21 mouse cellular contexts compared by ENCODE assay signal in genomic region chr9:57647286-57648108, GRCm38 (mm10). TPM values are rescaled to one million over a fixed set of nuclear protein-coding genes. Genes with fewer than 3 reads are reported as not detected.
DNase-seq lines count a peak whose midpoint lies in the region; ATAC-seq and TF ChIP-seq lines count a peak whose summit lies in the region.
"Had no signal": no experiment of that assay in that cellular context is flagged by ENCODE, and none has a peak within 500 bp of the region (broad histone marks: within the 10 kb centered on the region; RNA-seq: fewer than 3 reads in every experiment).

No protein-coding gene starts in this region.

- H3K9ac ChIP-seq in heart, postnatal 0 days (replicated peaks; ENCODE audit: low read depth, low read length) = no peak overlapping the region
- peak overlapping the region; percentile 70 for H3K9ac ChIP-seq in MEL (ENCODE audit: control insufficient read depth, low read depth, low read length, poor library complexity, severe bottlenecking)
- no peak overlapping the region for H3K9ac ChIP-seq in liver, embryonic 12.5 days
- H3K9ac ChIP-seq: embryonic facial prominence, embryonic 12.5 days; lung, embryonic 14.5 days; midbrain, embryonic 12.5 days; neural tube, embryonic 12.5 days had no signal

- DNase-seq in heart, postnatal 0 days (ENCODE audit: low spot score) = no peak
- no peak for DNase-seq in heart, postnatal 4 days
- DNase-seq in MEL (ENCODE audit: low read depth, low spot score) = peak; percentile 81
- DNase-seq in thymus, postnatal 0 days (ENCODE audit: low spot score) = peak; percentile 73
- DNase-seq in right cerebral cortex, adult 2 months (ENCODE audit: low spot score in 2 of 2) = no peak
- DNase-seq in ovary, postnatal 36 days (ENCODE audit: low spot score) = no peak
- no peak for DNase-seq in embryonic facial prominence, embryonic 10.5 days (ENCODE audit: low spot score)
- DNase-seq: adrenal gland, adult 8-10 months; cerebellum, adult 11-12 months; kidney, adult 18-20 months; kidney, postnatal 4 days; lung, embryonic 14.5 days had no signal

- H3K27ac ChIP-seq in heart, postnatal 0 days (ENCODE audit: low read depth) = peak overlapping the region; percentile 2; the same call in 1 of the 2 replicates
- peak overlapping the region; percentile 99 for H3K27ac ChIP-seq in MEL (ENCODE audit: control insufficient read depth, low read depth, low read length)
- peak overlapping the region; percentile 66 for H3K27ac ChIP-seq in liver, embryonic 12.5 days
- no peak overlapping the region for H3K27ac ChIP-seq in embryonic facial prominence, embryonic 10.5 days (replicated peaks)
- H3K27ac ChIP-seq: embryonic facial prominence, embryonic 12.5 days; midbrain, embryonic 12.5 days; neural tube, embryonic 12.5 days had no signal

- no peak for TF ChIP-seq RAD21 in MEL (IDR thresholded peaks at IDR 0.05; ENCODE audit: low read depth, low read length)

- TF ChIP-seq EP300 in heart, postnatal 0 days (IDR thresholded peaks at IDR 0.05; ENCODE audit: low read depth) = no peak
- peak; percentile 56 to 59 for TF ChIP-seq EP300 in MEL (IDR thresholded peaks at IDR 0.05; ENCODE audit: low read depth in 1 of 2, low read length in 2 of 2)

- 70% methylated on average over 4 of the region's 4 CpGs for WGBS in heart, postnatal 0 days
- WGBS in liver, embryonic 12.5 days (ENCODE audit: insufficient replicate concordance) = 30% methylated on average over 4 of the region's 4 CpGs
- WGBS in embryonic facial prominence, embryonic 10.5 days = 73% methylated on average over 4 of the region's 4 CpGs

- H3K4me3 ChIP-seq in heart, postnatal 0 days (ENCODE audit: low read depth, low read length) = no peak overlapping the region
- H3K4me3 ChIP-seq in MEL (ENCODE audit: control insufficient read depth in 1 of 2, insufficient read depth in 1 of 2, low read depth in 2 of 2, low read length in 2 of 2) = peak overlapping the region; percentile 12 to 33; a peak in 3 of 4 replicates
- no peak overlapping the region for H3K4me3 ChIP-seq in liver, embryonic 12.5 days
- no peak overlapping the region for H3K4me3 ChIP-seq in embryonic facial prominence, embryonic 10.5 days
- H3K4me3 ChIP-seq: embryonic facial prominence, embryonic 12.5 days; midbrain, embryonic 12.5 days; neural tube, embryonic 12.5 days had no signal

- H3K9me3 ChIP-seq in heart, postnatal 0 days (replicated peaks; ENCODE audit: control insufficient read depth, low read length) = no peaks in the 10 kb centered on the region
- H3K9me3 ChIP-seq in MEL (replicated peaks; ENCODE audit: insufficient read depth, low read length) = no peaks in the 10 kb centered on the region
- H3K9me3 ChIP-seq in liver, embryonic 12.5 days (replicated peaks) = no peaks in the 10 kb centered on the region
- no peaks in the 10 kb centered on the region for H3K9me3 ChIP-seq in embryonic facial prominence, embryonic 10.5 days
- H3K9me3 ChIP-seq: embryonic facial prominence, embryonic 12.5 days; midbrain, embryonic 12.5 days; neural tube, embryonic 12.5 days had no signal

- no peak for ATAC-seq in heart, postnatal 0 days (ENCODE audit: insufficient read depth, low read depth)
- no peak for ATAC-seq in liver, embryonic 12.5 days
- ATAC-seq: Patski had no signal

- peaks cover 31% of the 10 kb centered on the region for H3K79me2 ChIP-seq in MEL (ENCODE audit: control insufficient read depth, insufficient read depth, low read length, poor library complexity)

- no peak for TF ChIP-seq POLR2A in MEL (IDR thresholded peaks at IDR 0.05; ENCODE audit: control insufficient read depth in 1 of 2, insufficient read depth in 1 of 2, low read depth in 1 of 2, low read length in 2 of 2, poor library complexity in 1 of 2)

- H3K4me1 ChIP-seq in heart, postnatal 0 days (ENCODE audit: control insufficient read depth, insufficient read depth) = peaks cover 30% of the 10 kb centered on the region
- peaks cover 19 to 49% of the 10 kb centered on the region in 2 experiments for H3K4me1 ChIP-seq in MEL (ENCODE audit: control insufficient read depth in 1 of 2, insufficient read depth in 2 of 2, low read length in 2 of 2)
- peaks cover 80% of the 10 kb centered on the region for H3K4me1 ChIP-seq in liver, embryonic 12.5 days
- peaks cover 65% of the 10 kb centered on the region for H3K4me1 ChIP-seq in embryonic facial prominence, embryonic 10.5 days

- H3K27me3 ChIP-seq in heart, postnatal 0 days (ENCODE audit: control insufficient read depth, insufficient read depth, low read length) = no peaks in the 10 kb centered on the region
- H3K27me3 ChIP-seq in MEL (ENCODE audit: control insufficient read depth in 1 of 2, insufficient read depth in 2 of 2, low read length in 2 of 2) = no peaks in the 10 kb centered on the region
- H3K27me3 ChIP-seq in liver, embryonic 12.5 days (replicated peaks) = no peaks in the 10 kb centered on the region
- peaks cover 13% of the 10 kb centered on the region; the same call in 1 of the 2 replicates for H3K27me3 ChIP-seq in embryonic facial prominence, embryonic 10.5 days (replicated peaks; ENCODE audit: low read depth, poor library complexity, severe bottlenecking)
- H3K27me3 ChIP-seq: embryonic facial prominence, embryonic 12.5 days; neural tube, embryonic 12.5 days; Patski had no signal

- TF ChIP-seq CTCF in heart, postnatal 0 days (IDR thresholded peaks at IDR 0.05; ENCODE audit: low read depth) = no peak
- TF ChIP-seq CTCF in MEL (IDR thresholded peaks at IDR 0.05 in 2 of 3, conservative IDR thresholded peaks at IDR 0.05 in 1 of 3; ENCODE audit: control insufficient read depth in 1 of 3, insufficient read depth in 1 of 3, low read depth in 2 of 3, low read length in 3 of 3, poor library complexity in 1 of 3, severe bottlenecking in 1 of 3) = no peak

- no peaks in the 10 kb centered on the region for H3K36me3 ChIP-seq in heart, postnatal 0 days (replicated peaks; ENCODE audit: control insufficient read depth, insufficient read depth, low read length)
- peaks cover 0 to 32% of the 10 kb centered on the region in 2 experiments; a peak in 2 of 4 replicates for H3K36me3 ChIP-seq in MEL (ENCODE audit: control insufficient read depth in 1 of 2, insufficient read depth in 2 of 2, low read length in 2 of 2)
- peaks cover 1% of the 10 kb centered on the region; the same call in 1 of the 2 replicates for H3K36me3 ChIP-seq in liver, embryonic 12.5 days
- H3K36me3 ChIP-seq in embryonic facial prominence, embryonic 10.5 days (replicated peaks) = peaks cover 6% of the 10 kb centered on the region
- H3K36me3 ChIP-seq: embryonic facial prominence, embryonic 12.5 days; midbrain, embryonic 12.5 days; neural tube, embryonic 12.5 days had no signal

- H3K4me2 ChIP-seq in heart, postnatal 0 days (ENCODE audit: low read depth, low read length) = no peak overlapping the region
- H3K4me2 ChIP-seq in liver, embryonic 12.5 days = no peak overlapping the region
- H3K4me2 ChIP-seq: embryonic facial prominence, embryonic 12.5 days; lung, embryonic 14.5 days; midbrain, embryonic 12.5 days; neural tube, embryonic 12.5 days had no signal

RNA-seq across cellular contexts. Expression of gene Csk, which starts 5.9 kb away (rescaled TPM):
- 44.6 and 54.2 TPM in 2 replicates for total RNA-seq in heart, postnatal 0 days (2014; rRNA removed; ENCODE audit: low replicate concordance)
- polyA plus RNA-seq in heart, postnatal 0 days (2015; fragmentation: Nextera tagmentation; extraction: Ambion mirVana) = 10.8 and 13.9 TPM in 2 replicates
- 10 to 100 TPM; 42.1 to 47.0 TPM for total RNA-seq in heart, postnatal 4 days (2021)
- 213 and 215 TPM in 2 replicates for total RNA-seq in MEL (2012; rRNA removed)
- polyA plus RNA-seq in MEL (2012; ENCODE audit: insufficient read depth in 1 of 2, insufficient read length in 2 of 2, low read depth in 1 of 2, low replicate concordance in 2 of 2, missing spikeins in 1 of 2) = 100 to 1,000 TPM in 1 of 2 experiments, not detected in 1; 338 TPM
- 27.0 and 27.8 TPM in 2 replicates for polyA plus RNA-seq in liver, embryonic 12.5 days (2016; fragmentation: Nextera tagmentation; extraction: Ambion mirVana)
- polyA plus RNA-seq in thymus, postnatal 0 days (2015; fragmentation: Nextera tagmentation; extraction: Ambion mirVana) = 94.7 and 98.5 TPM in 2 replicates
- 33.2 and 38.3 TPM in 2 replicates for polyA plus RNA-seq in embryonic facial prominence, embryonic 10.5 days (2016; fragmentation: Nextera tagmentation; extraction: Ambion mirVana)

RNA-seq across cellular contexts. Expression of gene Lman1l, which starts 26.9 kb away (rescaled TPM):
- total RNA-seq in heart, postnatal 0 days (2014; rRNA removed; ENCODE audit: low replicate concordance) = 0.15 TPM in 1 of 2 replicates, not detected in the other
- not detected in 2 replicates for polyA plus RNA-seq in heart, postnatal 0 days (2015; fragmentation: Nextera tagmentation; extraction: Ambion mirVana)
- total RNA-seq in heart, postnatal 4 days (2021) = not detected
- 0.08 TPM in 1 of 2 replicates, not detected in the other for total RNA-seq in MEL (2012; rRNA removed)
- under 1 TPM in 1 of 2 experiments, not detected in 1; 0.11 TPM for polyA plus RNA-seq in MEL (2012; ENCODE audit: insufficient read depth in 1 of 2, insufficient read length in 2 of 2, low read depth in 1 of 2, low replicate concordance in 2 of 2, missing spikeins in 1 of 2)
- not detected in 2 replicates for polyA plus RNA-seq in liver, embryonic 12.5 days (2016; fragmentation: Nextera tagmentation; extraction: Ambion mirVana)
- 0.16 TPM in 1 of 2 replicates, not detected in the other for polyA plus RNA-seq in thymus, postnatal 0 days (2015; fragmentation: Nextera tagmentation; extraction: Ambion mirVana)
- polyA plus RNA-seq in embryonic facial prominence, embryonic 10.5 days (2016; fragmentation: Nextera tagmentation; extraction: Ambion mirVana) = not detected in 2 replicates
- total RNA-seq: adrenal gland, adult 8-10 months; gastrocnemius, adult 18-20 months; left cerebral cortex, adult 8-10 months had no signal
- polyA plus RNA-seq: embryonic facial prominence, embryonic 12.5 days; forebrain, embryonic 11.5 days; lung, embryonic 14.5 days; neural tube, embryonic 12.5 days had no signal

RNA-seq across cellular contexts. Expression of gene Cyp1a2, which starts 36.0 kb away (rescaled TPM):
- total RNA-seq in heart, postnatal 0 days (2014; rRNA removed; ENCODE audit: low replicate concordance) = not detected in 2 replicates
- polyA plus RNA-seq in heart, postnatal 0 days (2015; fragmentation: Nextera tagmentation; extraction: Ambion mirVana) = not detected in 2 replicates
- not detected for total RNA-seq in heart, postnatal 4 days (2021)
- not detected in 2 replicates for total RNA-seq in MEL (2012; rRNA removed)
- polyA plus RNA-seq in MEL (2012; ENCODE audit: insufficient read depth in 1 of 2, insufficient read length in 2 of 2, low read depth in 1 of 2, low replicate concordance in 2 of 2, missing spikeins in 1 of 2) = not detected
- polyA plus RNA-seq in liver, embryonic 12.5 days (2016; fragmentation: Nextera tagmentation; extraction: Ambion mirVana) = not detected in 2 replicates
- polyA plus RNA-seq in thymus, postnatal 0 days (2015; fragmentation: Nextera tagmentation; extraction: Ambion mirVana) = 0.37 and 1.1 TPM in 2 replicates
- not detected in 2 replicates for polyA plus RNA-seq in embryonic facial prominence, embryonic 10.5 days (2016; fragmentation: Nextera tagmentation; extraction: Ambion mirVana)
- total RNA-seq: gastrocnemius, adult 18-20 months; left cerebral cortex, adult 8-10 months had no signal
- polyA plus RNA-seq: embryonic facial prominence, embryonic 12.5 days; forebrain, embryonic 11.5 days; heart, embryonic 14.5 days; lung, embryonic 14.5 days; midbrain, embryonic 12.5 days; neural tube, embryonic 12.5 days; Patski had no signal

RNA-seq across cellular contexts. Expression of gene Cyp1a1, which starts 40.2 kb away (rescaled TPM):
- total RNA-seq in heart, postnatal 0 days (2014; rRNA removed; ENCODE audit: low replicate concordance) = not detected in 2 replicates
- 0.05 TPM in 1 of 2 replicates, not detected in the other for polyA plus RNA-seq in heart, postnatal 0 days (2015; fragmentation: Nextera tagmentation; extraction: Ambion mirVana)
- total RNA-seq in heart, postnatal 4 days (2021) = not detected
- total RNA-seq in MEL (2012; rRNA removed) = 0.04 and 0.07 TPM in 2 replicates
- polyA plus RNA-seq in MEL (2012; ENCODE audit: insufficient read depth in 1 of 2, insufficient read length in 2 of 2, low read depth in 1 of 2, low replicate concordance in 2 of 2, missing spikeins in 1 of 2) = under 1 TPM in 1 of 2 experiments, not detected in 1; 0.26 TPM
- polyA plus RNA-seq in liver, embryonic 12.5 days (2016; fragmentation: Nextera tagmentation; extraction: Ambion mirVana) = 0.16 and 0.19 TPM in 2 replicates
- polyA plus RNA-seq in thymus, postnatal 0 days (2015; fragmentation: Nextera tagmentation; extraction: Ambion mirVana) = 0.05 and 0.08 TPM in 2 replicates
- 0.07 TPM in 1 of 2 replicates, not detected in the other for polyA plus RNA-seq in embryonic facial prominence, embryonic 10.5 days (2016; fragmentation: Nextera tagmentation; extraction: Ambion mirVana)
- polyA plus RNA-seq: embryonic facial prominence, embryonic 12.5 days; forebrain, embryonic 11.5 days; heart, embryonic 14.5 days; lung, embryonic 14.5 days; midbrain, embryonic 12.5 days; neural tube, embryonic 12.5 days; Patski had no signal

RNA-seq across cellular contexts. Expression of gene Cplx3, which starts 41.4 kb away (rescaled TPM):
- not detected in 2 replicates for total RNA-seq in heart, postnatal 0 days (2014; rRNA removed; ENCODE audit: low replicate concordance)
- 0.07 TPM in 1 of 2 replicates, not detected in the other for polyA plus RNA-seq in heart, postnatal 0 days (2015; fragmentation: Nextera tagmentation; extraction: Ambion mirVana)
- total RNA-seq in heart, postnatal 4 days (2021) = not detected
- total RNA-seq in MEL (2012; rRNA removed) = not detected in 2 replicates
- not detected for polyA plus RNA-seq in MEL (2012; ENCODE audit: insufficient read depth in 1 of 2, insufficient read length in 2 of 2, low read depth in 1 of 2, low replicate concordance in 2 of 2, missing spikeins in 1 of 2)
- not detected in 2 replicates for polyA plus RNA-seq in liver, embryonic 12.5 days (2016; fragmentation: Nextera tagmentation; extraction: Ambion mirVana)
- polyA plus RNA-seq in thymus, postnatal 0 days (2015; fragmentation: Nextera tagmentation; extraction: Ambion mirVana) = 0.18 TPM in 1 of 2 replicates, not detected in the other
- 1.6 and 1.8 TPM in 2 replicates for polyA plus RNA-seq in embryonic facial prominence, embryonic 10.5 days (2016; fragmentation: Nextera tagmentation; extraction: Ambion mirVana)
- total RNA-seq: adrenal gland, adult 8-10 months; gastrocnemius, adult 18-20 months had no signal
- polyA plus RNA-seq: forebrain, embryonic 11.5 days; heart, embryonic 14.5 days; lung, embryonic 14.5 days; neural tube, embryonic 12.5 days had no signal

Comparison
In these comparisons a context has a peak if more than half of its experiments do, and no peak if none do; other contexts are left out.
1. DNase-seq: peak in MEL (single experiment) and thymus, postnatal 0 days (single experiment); none in heart, postnatal 0 days (single experiment), heart, postnatal 4 days (single experiment), right cerebral cortex, adult 2 months (0 of 2), ovary, postnatal 36 days (single experiment) and embryonic facial prominence, embryonic 10.5 days (single experiment).
2. H3K4me3 ChIP-seq: peak in MEL (2 of 2); none in heart, postnatal 0 days (single experiment), liver, embryonic 12.5 days (single experiment) and embryonic facial prominence, embryonic 10.5 days (single experiment).